Mouse (Mus musculus): ENCODE data around the gene Parl. TPM values are rescaled to one million over a fixed set of nuclear protein-coding genes. Genes with fewer than 3 reads are reported as not detected.

Gene Parl
- total RNA-seq, 2 experiments from 2014 or later: 88.4 to 88.9 TPM

DNA sequence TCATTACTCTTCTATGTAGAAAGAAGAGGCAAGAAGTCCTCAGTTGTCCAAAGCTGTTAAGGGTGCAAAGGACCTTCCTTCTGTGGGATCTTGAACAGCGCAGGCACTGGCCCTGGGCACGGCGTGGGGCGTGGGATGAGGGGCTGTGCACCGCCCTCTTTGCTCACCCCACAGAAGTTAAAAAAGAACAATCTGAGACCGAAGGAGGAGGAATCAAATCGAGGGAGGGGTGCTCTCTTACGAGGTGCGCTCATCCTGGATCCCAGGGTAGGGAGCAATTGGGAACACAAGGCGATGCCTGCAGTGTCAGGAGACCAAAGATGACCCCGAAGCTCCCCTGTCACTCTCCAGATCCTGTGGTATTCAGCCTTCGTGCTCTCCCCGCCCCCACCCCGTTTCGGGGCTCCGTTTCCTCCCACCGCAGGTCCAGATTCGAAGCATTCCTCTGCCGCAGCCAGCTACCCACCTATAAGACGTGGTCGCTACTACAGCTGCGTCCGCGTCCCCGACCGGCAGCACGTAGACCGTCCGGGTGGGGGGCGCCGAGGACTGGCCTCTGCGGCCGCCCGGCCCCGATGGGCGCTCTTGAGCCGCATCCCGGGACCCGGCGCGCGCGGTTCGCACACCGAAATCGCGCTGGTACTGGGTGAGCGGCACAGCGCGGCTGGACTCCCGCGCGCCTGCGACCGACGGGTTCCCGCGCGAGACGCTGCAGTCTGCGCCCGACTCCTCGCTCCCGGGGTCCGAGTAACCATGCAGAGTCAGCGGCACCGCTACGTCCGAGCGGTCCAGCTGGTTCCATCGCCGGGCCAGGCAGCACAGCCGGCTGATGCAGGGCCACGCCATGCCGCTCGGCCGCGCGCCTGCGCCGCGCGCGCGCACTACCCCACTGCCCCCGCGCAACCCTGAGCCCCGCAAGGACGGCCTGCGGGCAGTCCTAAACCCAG lies 61.4 kb downstream of the Parl start, which contains the start of gene Map6d1:
Gene Map6d1, minus strand, starts transcription at position 891 of the 947 bp plus-strand sequence.
- DNase-seq (ENCODE audit: low spot score): no peak
- intact Hi-C loops (cut with DNase I): no loop called here

DNA sequence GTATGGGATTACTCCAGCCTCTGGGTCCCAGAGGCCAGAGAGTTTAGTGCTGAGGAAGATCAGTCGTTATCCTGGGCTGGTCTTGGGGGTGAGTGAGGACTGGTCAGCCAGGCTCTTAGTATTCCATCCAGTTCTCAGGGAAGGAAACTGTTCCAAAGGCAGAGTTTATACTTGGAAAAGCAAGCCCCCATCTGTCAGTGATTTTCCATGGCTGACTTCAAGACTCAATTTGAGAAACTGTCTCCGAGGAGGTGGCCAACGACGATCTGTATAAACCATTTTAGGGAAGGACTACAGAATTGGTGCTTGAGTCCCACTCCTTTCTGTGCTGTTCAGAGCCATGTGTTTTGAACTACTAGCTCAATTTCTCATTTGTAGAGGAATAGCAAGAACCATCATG lies 63.5 kb downstream of the Parl start:
- DNase-seq (ENCODE audit: low spot score): no peak
- intact Hi-C loops (cut with DNase I): no loop called here

DNA sequence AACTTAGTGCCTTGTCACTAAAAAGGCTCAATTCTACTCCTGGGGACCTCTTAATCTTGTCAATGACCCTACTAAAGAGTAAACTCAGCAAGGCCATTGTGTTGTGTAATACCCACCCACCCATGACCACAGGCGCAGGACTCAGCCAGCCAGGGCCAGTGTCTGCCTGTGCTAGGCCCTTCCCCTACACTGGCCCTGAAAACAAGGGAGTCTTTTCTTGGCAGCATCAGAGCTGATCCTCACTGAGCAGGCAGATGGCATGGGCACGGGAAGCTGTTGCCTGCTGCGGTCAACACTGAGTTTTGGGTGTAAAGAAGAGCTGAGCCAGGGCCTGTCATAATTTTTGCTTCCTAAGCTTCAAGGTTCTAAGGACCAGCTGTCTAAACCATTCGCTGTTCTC lies 64.8 kb downstream of the Parl start:
- no peak for DNase-seq (ENCODE audit: low spot score)
- intact Hi-C loops (cut with DNase I): no loop called here

DNA sequence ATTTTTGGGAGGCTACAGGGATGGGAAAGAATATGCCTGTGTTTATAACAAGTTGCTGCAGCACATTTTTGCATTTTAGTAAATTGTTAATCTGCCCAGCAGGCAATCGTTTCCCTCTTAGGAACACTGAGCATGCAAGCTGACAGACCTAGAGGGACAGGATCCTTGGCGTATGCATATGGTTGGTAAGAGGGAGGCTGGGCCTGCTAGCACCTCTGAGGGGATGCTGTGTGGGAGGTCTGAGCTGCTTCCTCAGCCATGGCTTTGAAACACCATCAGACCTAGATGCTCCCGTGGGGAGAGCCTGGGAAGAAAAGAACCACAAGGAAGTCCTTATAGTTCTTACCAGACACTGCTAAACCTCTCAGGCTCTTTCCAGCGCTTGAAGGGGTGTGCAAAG lies 67.8 kb downstream of the Parl start:
- no peak for DNase-seq (ENCODE audit: low spot score)
- intact Hi-C loops (cut with DNase I): no loop called here

Other genes starting within 250 kb of the Parl start
- gene Klhl24, start 204.8 kb downstream of the Parl start, total RNA-seq (2021): 100 to 1,000 TPM; 273 to 285 TPM
- 10 to 100 TPM; 10.7 to 12.0 TPM for gene Yeats2, start 161.3 kb downstream of the Parl start, total RNA-seq (2021)
- gene Map6d1, start 61.0 kb downstream of the Parl start, total RNA-seq (2021): 1 to 10 TPM; 1.2 to 1.8 TPM
- gene Cyp2ab1, start 23.0 kb upstream of the Parl start, total RNA-seq (2021): under 1 TPM; 0.67 to 0.99 TPM
- gene Abcc5, start 124.0 kb upstream of the Parl start, total RNA-seq (2021): 10 to 100 TPM; 30.6 to 34.8 TPM
- gene Eif2b5, start 196.4 kb upstream of the Parl start, total RNA-seq (2021): 10 to 100 TPM; 52.4 to 59.1 TPM
- gene Dvl3, start 214.6 kb upstream of the Parl start, total RNA-seq (2021): 10 to 100 TPM; 44.9 to 46.8 TPM
- gene Ap2m1, start 233.1 kb upstream of the Parl start, total RNA-seq (2021): 100 to 1,000 TPM; 201 to 215 TPM
- gene Abcf3, start 246.2 kb upstream of the Parl start, total RNA-seq (2021): 10 to 100 TPM; 64.9 to 69.4 TPM